Mouse (Mus musculus) liver, adult (tissue): ENCODE measurements around the gene Olfr493.

Experiments
- GATA4 ChIP-seq: IDR thresholded peaks from 2 replicates; pipeline ENCODE4 v1.6.1; 2014; ENCODE audit warnings: mild to moderate bottlenecking, low read length; ENCODE audit not compliant: insufficient replicate concordance

Olfr493 gene

GRCm38 (mm10) chr7:108346879-108347278 is at the start of gene Olfr493:
Gene Olfr493 (minus strand): TSS chr7:108346979.
- no peak for TF ChIP-seq GATA4

- no peak for TF ChIP-seq GATA4
Observed at GRCm38 (mm10) chr7:108392867-108393266, 46.1 kb upstream of the Olfr493 start, which contains the start of gene Olfr495. Gene Olfr495 (plus strand): TSS chr7:108393167.

- TF ChIP-seq GATA4, result no peak
Observed at GRCm38 (mm10) chr7:108365035-108365434, 18.3 kb upstream of the Olfr493 start, which contains the start of gene Olfr494. Gene Olfr494 (plus strand): TSS chr7:108365335.

GRCm38 (mm10) chr7:108323574-108323973 is 23.2 kb downstream of the Olfr493 start, which contains the start of gene Olfr492:
Gene Olfr492 (minus strand): TSS chr7:108323674.
- no peak for TF ChIP-seq GATA4

GRCm38 (mm10) chr7:108313151-108313550 is 33.6 kb downstream of the Olfr493 start, which contains the start of gene Olfr491:
Gene Olfr491 (plus strand): TSS chr7:108313451.
- TF ChIP-seq GATA4, result no peak
